Mouse (Mus musculus) heart, embryonic 12.5 days (tissue): Measurements from ENCODE around the gene Asxl1. TPM values are rescaled to one million over a fixed set of nuclear protein-coding genes. Genes with fewer than 3 reads are reported as not detected.

ENCODE experiments used
- ATAC-seq: fragments of 200-750 bp; cut with Nextera tagmentation; 2 replicates; pipeline ENCODE4 v1.8.0; 2017; ENCODE audit warnings: moderate TSS enrichment, moderate library complexity; ENCODE audit not compliant: insufficient number of reproducible peaks, low FRiP score
- H3K27ac ChIP-seq: fragments of 300-500 bp; sonication (generic); 2 replicates; pipeline ENCODE4 v1.5.1; 2016; ENCODE audit warnings: mild to moderate bottlenecking, moderate library complexity; ENCODE audit not compliant: poor library complexity, severe bottlenecking
- H3K27me3 ChIP-seq: fragments of 300-500 bp; sonication (generic); replicated peaks from 2 replicates; pipeline ENCODE4 v1.6.1; 2016; ENCODE audit warnings: mild to moderate bottlenecking, moderate library complexity
- H3K36me3 ChIP-seq: fragments of 300-500 bp; sonication (generic); 2 replicates; pipeline ENCODE4 v1.6.1; 2016; ENCODE audit warnings: mild to moderate bottlenecking, moderate library complexity
- H3K4me1 ChIP-seq: fragments of 300-500 bp; sonication (generic); replicated peaks from 2 replicates; pipeline ENCODE4 v1.6.1; 2016; ENCODE audit warnings: mild to moderate bottlenecking
- H3K4me2 ChIP-seq: fragments of 300-500 bp; sonication (generic); 2 replicates; pipeline ENCODE4 v1.6.1; 2016; ENCODE audit warnings: mild to moderate bottlenecking, moderate library complexity
- H3K4me3 ChIP-seq: fragments of 300-500 bp; sonication (generic); 2 replicates; pipeline ENCODE4 v1.5.1; 2016; ENCODE audit warnings: mild to moderate bottlenecking
- H3K9ac ChIP-seq: fragments of 300-500 bp; sonication (generic); 2 replicates; pipeline ENCODE4 v1.6.1; 2016; ENCODE audit warnings: mild to moderate bottlenecking, moderate library complexity
- H3K9me3 ChIP-seq: fragments of 300-500 bp; sonication (generic); replicated peaks from 2 replicates; pipeline ENCODE4 v1.6.1; 2016; ENCODE audit warnings: mild to moderate bottlenecking, moderate library complexity
- WGBS: fragments of 180-500 bp; shearing (Covaris S2); methylation state at CpG from one replicate; pipeline ENCODE4 v1.1.7; 2016; 5-methylcytosine and 5-hydroxymethylcytosine counted together
- polyA plus RNA-seq: library from polyadenylated mRNA; unstranded; fragments of >200 nt; fragmentation: Nextera tagmentation; extraction: Ambion mirVana; gene quantifications from 2 replicates; pipeline ENCODE4 v1.2.1, GENCODE M21; 2016

The Asxl1 gene
- polyA plus RNA-seq, 1 experiment from 2014 or later: 14.4 TPM

GRCm38 (mm10) chr2:153375380-153375779, 29.8 kb downstream of the Asxl1 start:
- Histone ChIP-seq H3K9ac (no peak overlapping the region), H3K4me2 (no peak overlapping the region), H3K9me3 (no peaks in the 10 kb centered on the region), H3K36me3 (peaks cover 18% of the 10 kb centered on the region), H3K4me3 (no peak overlapping the region), H3K27me3 (no peaks in the 10 kb centered on the region), H3K27ac (no peak overlapping the region), H3K4me1 (peaks cover 7% of the 10 kb centered on the region; the same call in 1 of the 2 replicates)
- ATAC-seq: no peak
- WGBS: 84% methylated on average over 2 of the region's 2 CpGs

GRCm38 (mm10) chr2:153380479-153380878, 34.9 kb downstream of the Asxl1 start:
- 91% methylated on average over 1 of the region's 1 CpGs for WGBS
- Histone ChIP-seq H3K27me3 (no peaks in the 10 kb centered on the region), H3K9ac (no peak overlapping the region), H3K9me3 (no peaks in the 10 kb centered on the region), H3K4me3 (no peak overlapping the region), H3K4me2 (no peak overlapping the region), H3K27ac (no peak overlapping the region), H3K4me1 (peaks cover 7% of the 10 kb centered on the region; the same call in 1 of the 2 replicates), H3K36me3 (peaks cover 50% of the 10 kb centered on the region)
- ATAC-seq: no peak

GRCm38 (mm10) chr2:153389831-153390230, 44.2 kb downstream of the Asxl1 start:
- WGBS: 80% methylated on average over 2 of the region's 2 CpGs
- ATAC-seq: no peak
- H3K4me2 ChIP-seq: no peak overlapping the region
- H3K27me3 ChIP-seq: no peaks in the 10 kb centered on the region
- H3K27ac ChIP-seq: no peak overlapping the region
- H3K36me3 ChIP-seq: peaks cover 67% of the 10 kb centered on the region
- H3K9ac ChIP-seq: no peak overlapping the region
- H3K9me3 ChIP-seq: no peaks in the 10 kb centered on the region
- H3K4me3 ChIP-seq: no peak overlapping the region
- H3K4me1 ChIP-seq: 0 out of 2 replicates have a peak, but pooled peaks cover 4% of the 10 kb centered on the region

- no peak for ATAC-seq
- H3K4me2 ChIP-seq: no peak overlapping the region
- no peaks in the 10 kb centered on the region for H3K27me3 ChIP-seq
- peaks cover 77% of the 10 kb centered on the region for H3K36me3 ChIP-seq
- 82% methylated on average over 10 of the region's 10 CpGs for WGBS
- 0 out of 2 replicates have a peak, but pooled peaks cover 4% of the 10 kb centered on the region for H3K4me1 ChIP-seq
- H3K4me3 ChIP-seq: no peak overlapping the region
- H3K27ac ChIP-seq: no peak overlapping the region
- H3K9ac ChIP-seq: no peak overlapping the region
- H3K9me3 ChIP-seq: no peaks in the 10 kb centered on the region
Measured at GRCm38 (mm10) chr2:153393045-153393444, 47.4 kb downstream of the Asxl1 start.

GRCm38 (mm10) chr2:153397790-153398515, 52.3 kb downstream of the Asxl1 start:
- H3K9ac ChIP-seq: no peak overlapping the region
- WGBS: 90% methylated on average over 11 of the region's 11 CpGs
- no peaks in the 10 kb centered on the region for H3K9me3 ChIP-seq
- no peak overlapping the region for H3K4me3 ChIP-seq
- no peak for ATAC-seq
- H3K27me3 ChIP-seq: no peaks in the 10 kb centered on the region
- H3K4me1 ChIP-seq: no peaks in the 10 kb centered on the region
- no peak overlapping the region for H3K27ac ChIP-seq
- peaks cover 95% of the 10 kb centered on the region for H3K36me3 ChIP-seq
- H3K4me2 ChIP-seq: no peak overlapping the region

- no peaks in the 10 kb centered on the region for H3K27me3 ChIP-seq
- no peak overlapping the region for H3K4me2 ChIP-seq
- no peaks in the 10 kb centered on the region; the same call in 1 of the 2 replicates for H3K4me1 ChIP-seq
- peaks cover 88% of the 10 kb centered on the region for H3K36me3 ChIP-seq
- no peaks in the 10 kb centered on the region for H3K9me3 ChIP-seq
- H3K9ac ChIP-seq: no peak overlapping the region
- no peak overlapping the region for H3K27ac ChIP-seq
- no peak overlapping the region for H3K4me3 ChIP-seq
- WGBS: 88% methylated on average over 15 of the region's 15 CpGs
- no peak for ATAC-seq
Measured at GRCm38 (mm10) chr2:153399166-153399565, 53.5 kb downstream of the Asxl1 start.

GRCm38 (mm10) chr2:153404062-153404461, 58.4 kb downstream of the Asxl1 start:
- Histone ChIP-seq H3K27ac (no peak overlapping the region), H3K9me3 (no peaks in the 10 kb centered on the region), H3K4me3 (no peak overlapping the region), H3K9ac (no peak overlapping the region), H3K4me2 (no peak overlapping the region), H3K27me3 (no peaks in the 10 kb centered on the region), H3K36me3 (peaks cover 80% of the 10 kb centered on the region), H3K4me1 (peaks cover 11% of the 10 kb centered on the region)
- ATAC-seq: no peak
- 84% methylated on average over 3 of the region's 3 CpGs for WGBS

- peaks cover 80% of the 10 kb centered on the region for H3K36me3 ChIP-seq
- peaks cover 14% of the 10 kb centered on the region for H3K4me1 ChIP-seq
- no peak overlapping the region for H3K9ac ChIP-seq
- H3K4me2 ChIP-seq: no peak overlapping the region
- H3K27me3 ChIP-seq: no peaks in the 10 kb centered on the region
- no peak overlapping the region for H3K27ac ChIP-seq
- WGBS: 69% methylated on average over 3 of the region's 3 CpGs
- no peaks in the 10 kb centered on the region for H3K9me3 ChIP-seq
- no peak for ATAC-seq
- no peak overlapping the region for H3K4me3 ChIP-seq
Measured at GRCm38 (mm10) chr2:153404882-153405281, 59.3 kb downstream of the Asxl1 start.

GRCm38 (mm10) chr2:153406882-153407281, 61.3 kb downstream of the Asxl1 start:
- Histone ChIP-seq H3K4me3 (no peak overlapping the region), H3K9ac (no peak overlapping the region), H3K4me1 (peaks cover 29% of the 10 kb centered on the region), H3K27ac (no peak overlapping the region), H3K27me3 (no peaks in the 10 kb centered on the region), H3K9me3 (no peaks in the 10 kb centered on the region), H3K36me3 (peaks cover 79% of the 10 kb centered on the region), H3K4me2 (no peak overlapping the region)
- 76% methylated on average over 6 of the region's 6 CpGs for WGBS
- ATAC-seq: no peak

GRCm38 (mm10) chr2:153408971-153409370, 63.3 kb downstream of the Asxl1 start:
- no peak for ATAC-seq

GRCm38 (mm10) chr2:153411557-153411956, 65.9 kb downstream of the Asxl1 start:
- ATAC-seq: no peak
- H3K4me3 ChIP-seq: no peak overlapping the region
- no peak overlapping the region for H3K27ac ChIP-seq
- no peaks in the 10 kb centered on the region for H3K9me3 ChIP-seq
- 61% methylated on average over 9 of the region's 9 CpGs for WGBS
- no peak overlapping the region for H3K9ac ChIP-seq
- peaks cover 96% of the 10 kb centered on the region for H3K36me3 ChIP-seq
- no peaks in the 10 kb centered on the region for H3K27me3 ChIP-seq
- no peak overlapping the region for H3K4me2 ChIP-seq
- peaks cover 25% of the 10 kb centered on the region for H3K4me1 ChIP-seq

More at GRCm38 (mm10) chr2:153408971-153409370, 63.3 kb downstream of the Asxl1 start:
- no peak overlapping the region for H3K27ac ChIP-seq
- no peak overlapping the region for H3K4me3 ChIP-seq
- H3K9ac ChIP-seq: no peak overlapping the region
- WGBS: 79% methylated on average over 3 of the region's 3 CpGs
- no peaks in the 10 kb centered on the region for H3K27me3 ChIP-seq
- H3K4me2 ChIP-seq: no peak overlapping the region
- H3K9me3 ChIP-seq: no peaks in the 10 kb centered on the region
- H3K4me1 ChIP-seq: peaks cover 33% of the 10 kb centered on the region
- peaks cover 89% of the 10 kb centered on the region for H3K36me3 ChIP-seq

- 63% methylated on average over 6 of the region's 6 CpGs for WGBS
- Histone ChIP-seq H3K9me3 (no peaks in the 10 kb centered on the region), H3K27ac (no peak overlapping the region), H3K4me2 (no peak overlapping the region), H3K4me3 (no peak overlapping the region), H3K27me3 (no peaks in the 10 kb centered on the region), H3K9ac (no peak overlapping the region), H3K4me1 (peaks cover 25% of the 10 kb centered on the region), H3K36me3 (peaks cover 97% of the 10 kb centered on the region)
- no peak for ATAC-seq
Measured at GRCm38 (mm10) chr2:153412563-153412962, 66.9 kb downstream of the Asxl1 start.
